Mouse (Mus musculus) limb, embryonic 11.5 days (tissue): ENCODE data around the gene Olfr1394. TPM values are rescaled to one million over a fixed set of nuclear protein-coding genes. Genes with fewer than 3 reads are reported as not detected.
A peak's percentile ranks its signal among the peaks of the same experiment; 100 is the strongest.
"Not testable (repeated sequence)": the region's sequence is repeated elsewhere in the genome, so short reads cannot be mapped to it uniquely, and the experiment has no call there.

Source experiments
- ATAC-seq: fragments of 200-750 bp; cut with Nextera tagmentation; 2 replicates; pipeline ENCODE4 v1.8.0; 2017; ENCODE audit warnings: low read depth; ENCODE audit not compliant: insufficient number of reproducible peaks, low FRiP score, low TSS enrichment
- DNase-seq: peaks from one replicate; pipeline ENCODE4 v3.0.0-alpha.2; 2015; ENCODE audit warnings: low spot score
- H3K27ac ChIP-seq: fragments of 300-500 bp; sonication (generic); replicated peaks from 2 replicates; pipeline ENCODE4 v1.5.1; 2014; ENCODE audit warnings: low read depth, mild to moderate bottlenecking, low read length
- H3K27me3 ChIP-seq: fragments of 300-500 bp; sonication (generic); 2 replicates; pipeline ENCODE4 v1.6.1; 2014; ENCODE audit warnings: mild to moderate bottlenecking, low read length, mixed read lengths; ENCODE audit not compliant: control insufficient read depth, insufficient read depth
- H3K36me3 ChIP-seq: fragments of 300-500 bp; sonication (generic); 2 replicates; pipeline ENCODE4 v1.6.1; 2014; ENCODE audit warnings: mild to moderate bottlenecking, low read length, moderate library complexity, mixed read lengths; ENCODE audit not compliant: control insufficient read depth, insufficient read depth
- H3K4me1 ChIP-seq: fragments of 300-500 bp; sonication (generic); 2 replicates; pipeline ENCODE4 v1.6.1; 2014; ENCODE audit warnings: low read length, mixed read lengths; ENCODE audit not compliant: control insufficient read depth, insufficient read depth
- H3K4me2 ChIP-seq: fragments of 300-500 bp; sonication (generic); 2 replicates; pipeline ENCODE4 v1.6.1; 2014; ENCODE audit warnings: low read depth, mild to moderate bottlenecking, moderate library complexity; ENCODE audit not compliant: severe bottlenecking
- H3K4me3 ChIP-seq: fragments of 300-500 bp; sonication (generic); 2 replicates; pipeline ENCODE4 v1.5.1; 2014; ENCODE audit warnings: low read depth, low read length
- H3K9ac ChIP-seq: fragments of 300-500 bp; sonication (generic); 2 replicates; pipeline ENCODE4 v1.6.1; 2014; ENCODE audit warnings: mild to moderate bottlenecking, low read length
- H3K9me3 ChIP-seq: fragments of 300-500 bp; sonication (generic); 2 replicates; pipeline ENCODE4 v1.6.1; 2016; ENCODE audit warnings: low read length; ENCODE audit not compliant: control insufficient read depth
- WGBS: fragments of 180-500 bp; shearing (Covaris S2); extraction: QIAGEN DNeasy Blood & Tissue Kit; methylation state at CpG from one replicate; pipeline ENCODE4 v1.1.7; 2014; 5-methylcytosine and 5-hydroxymethylcytosine counted together
- polyA plus RNA-seq: library from polyadenylated mRNA; unstranded; fragments of >200 nt; fragmentation: Nextera tagmentation; extraction: Ambion mirVana; gene quantifications from 2 replicates; pipeline ENCODE4 v1.2.1, GENCODE M21; 2014

The Olfr1394 gene
- polyA plus RNA-seq, 1 experiment from 2014 or later = not detected

- H3K27ac ChIP-seq = no peak overlapping the region
- no peaks in the 10 kb centered on the region for H3K4me1 ChIP-seq
- no peak overlapping the region for H3K4me2 ChIP-seq
- no peaks in the 10 kb centered on the region for H3K27me3 ChIP-seq
- DNase-seq = no peak
- ATAC-seq = no peak
- 90% methylated on average over 1 of the region's 1 CpGs for WGBS
- H3K36me3 ChIP-seq = no peaks in the 10 kb centered on the region
- no peak overlapping the region for H3K4me3 ChIP-seq
- H3K9ac ChIP-seq = no peak overlapping the region
- no peaks in the 10 kb centered on the region for H3K9me3 ChIP-seq
Measured at GRCm38 (mm10) chr11:49183172-49183571, 29.0 kb downstream of the Olfr1394 start.

- no peak overlapping the region for H3K4me3 ChIP-seq
- no peaks in the 10 kb centered on the region for H3K36me3 ChIP-seq
- no peaks in the 10 kb centered on the region for H3K9me3 ChIP-seq
- no peaks in the 10 kb centered on the region for H3K27me3 ChIP-seq
- DNase-seq = no peak
- no peaks in the 10 kb centered on the region for H3K4me1 ChIP-seq
- H3K9ac ChIP-seq = no peak overlapping the region
- no peak overlapping the region for H3K4me2 ChIP-seq
- no peak for ATAC-seq
- WGBS = 83% methylated on average over 6 of the region's 6 CpGs
- H3K27ac ChIP-seq = no peak overlapping the region
Measured at GRCm38 (mm10) chr11:49186452-49186851, 32.3 kb downstream of the Olfr1394 start.

DNA sequence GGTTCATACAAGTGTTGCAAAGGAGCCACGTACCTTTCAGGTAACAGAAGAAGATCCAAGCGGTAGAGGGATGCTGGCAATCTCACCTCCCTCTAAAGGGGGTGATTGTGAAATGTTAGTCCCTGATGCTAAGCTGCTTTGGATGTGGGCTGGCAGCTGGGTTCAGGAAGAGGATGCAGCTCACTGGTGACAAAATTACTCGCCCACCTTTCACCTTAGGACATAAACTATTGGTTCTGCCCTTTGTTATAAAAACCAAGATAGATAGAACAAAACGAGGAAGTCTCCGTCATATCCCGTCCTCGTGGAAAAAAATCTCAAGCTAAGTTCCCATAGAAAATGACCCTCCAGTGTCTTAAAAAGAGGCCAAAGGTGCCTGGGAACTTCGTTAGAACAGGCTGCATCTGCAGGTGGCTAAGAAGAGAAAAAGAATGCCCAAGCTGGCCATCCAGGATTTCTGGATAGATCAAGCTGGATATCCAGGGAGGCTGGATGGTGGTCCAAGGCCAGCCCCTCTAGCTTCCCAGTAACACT, 32.8 kb downstream of the Olfr1394 start, which contains the start of gene Btnl9:
TSS of gene Btnl9 (minus strand) at position 205 of the 534 bp plus-strand sequence.
- no peaks in the 10 kb centered on the region for H3K27me3 ChIP-seq
- H3K4me3 ChIP-seq = no peak within 1 kb of the TSS
- H3K36me3 ChIP-seq = no peaks in the 10 kb centered on the region
- H3K4me1 ChIP-seq = no peaks in the 10 kb centered on the region
- H3K27ac ChIP-seq = no peak within 1 kb of the TSS
- DNase-seq (no peak), ATAC-seq (no peak)
- no peaks in the 10 kb centered on the region for H3K9me3 ChIP-seq
- no peak within 1 kb of the TSS for H3K9ac ChIP-seq
- H3K4me2 ChIP-seq = no peak within 1 kb of the TSS
- 83% methylated on average over 8 of the region's 8 CpGs for WGBS

- H3K4me2 ChIP-seq = no peak overlapping the region
- no peak overlapping the region for H3K27ac ChIP-seq
- WGBS = 79% methylated on average over 10 of the region's 10 CpGs
- no peaks in the 10 kb centered on the region for H3K4me1 ChIP-seq
- H3K27me3 ChIP-seq = no peaks in the 10 kb centered on the region
- no peak overlapping the region for H3K9ac ChIP-seq
- DNase-seq = no peak
- no peak for ATAC-seq
- no peak overlapping the region for H3K4me3 ChIP-seq
- H3K36me3 ChIP-seq = no peaks in the 10 kb centered on the region
- H3K9me3 ChIP-seq = no peaks in the 10 kb centered on the region
Measured at GRCm38 (mm10) chr11:49187701-49188100, 33.5 kb downstream of the Olfr1394 start.

DNA sequence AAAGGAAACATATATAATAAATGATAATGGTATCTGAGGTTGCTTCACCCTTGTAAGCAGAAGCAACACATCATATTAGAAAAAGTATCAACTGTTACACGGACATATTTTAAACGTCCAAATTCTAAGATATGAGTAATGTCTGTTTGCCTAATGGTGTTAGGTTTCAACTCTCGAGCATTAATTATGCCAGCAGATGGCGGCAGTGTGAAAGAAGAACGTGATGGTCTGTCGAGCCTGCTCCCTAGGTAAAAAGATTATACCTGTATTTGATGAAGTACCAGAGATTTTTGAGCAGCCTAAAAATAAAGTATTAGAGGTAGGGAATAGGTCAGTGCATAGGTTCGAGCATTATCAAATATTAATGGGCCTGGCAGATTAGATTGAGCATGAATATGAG, 35.6 kb downstream of the Olfr1394 start:
- H3K27me3 ChIP-seq = no peaks in the 10 kb centered on the region
- no peak overlapping the region for H3K4me2 ChIP-seq
- DNase-seq (peak; percentile 54), ATAC-seq (0 out of 2 replicates have a peak, but pooled peaks have one; percentile 54)
- H3K9ac ChIP-seq = no peak overlapping the region
- H3K4me1 ChIP-seq = no peaks in the 10 kb centered on the region
- no peak overlapping the region for H3K4me3 ChIP-seq
- H3K27ac ChIP-seq = no peak overlapping the region
- H3K9me3 ChIP-seq = no peaks in the 10 kb centered on the region
- no peaks in the 10 kb centered on the region for H3K36me3 ChIP-seq
- 8% methylated on average over 7 of the region's 7 CpGs for WGBS

DNA sequence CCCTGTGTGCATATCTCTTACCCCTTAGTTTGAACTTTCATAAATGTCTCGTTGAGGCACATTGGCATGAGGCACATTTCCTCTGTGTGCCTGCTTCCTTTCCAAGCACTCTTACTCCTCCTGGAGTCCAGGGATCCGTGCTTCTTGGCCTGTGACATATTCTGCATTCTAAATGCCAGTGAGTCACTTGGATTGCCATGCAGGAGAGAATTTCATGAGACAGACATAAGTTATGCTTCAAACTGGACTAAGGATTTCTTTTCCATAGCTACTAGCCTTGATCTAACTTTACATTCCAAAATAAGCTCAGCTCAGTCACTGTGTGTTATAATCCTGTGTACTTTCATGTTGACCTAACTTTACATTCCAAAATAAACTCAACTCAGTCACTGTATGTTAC, 36.9 kb downstream of the Olfr1394 start:
- no peak overlapping the region for H3K9ac ChIP-seq
- H3K4me1 ChIP-seq = no peaks in the 10 kb centered on the region
- no peaks in the 10 kb centered on the region for H3K36me3 ChIP-seq
- DNase-seq (no peak), ATAC-seq (no peak)
- H3K27ac ChIP-seq = no peak overlapping the region
- H3K4me2 ChIP-seq = no peak overlapping the region
- H3K9me3 ChIP-seq = no peaks in the 10 kb centered on the region
- WGBS = 63% methylated on average over 2 of the region's 2 CpGs
- no peak overlapping the region for H3K4me3 ChIP-seq
- no peaks in the 10 kb centered on the region for H3K27me3 ChIP-seq

DNA sequence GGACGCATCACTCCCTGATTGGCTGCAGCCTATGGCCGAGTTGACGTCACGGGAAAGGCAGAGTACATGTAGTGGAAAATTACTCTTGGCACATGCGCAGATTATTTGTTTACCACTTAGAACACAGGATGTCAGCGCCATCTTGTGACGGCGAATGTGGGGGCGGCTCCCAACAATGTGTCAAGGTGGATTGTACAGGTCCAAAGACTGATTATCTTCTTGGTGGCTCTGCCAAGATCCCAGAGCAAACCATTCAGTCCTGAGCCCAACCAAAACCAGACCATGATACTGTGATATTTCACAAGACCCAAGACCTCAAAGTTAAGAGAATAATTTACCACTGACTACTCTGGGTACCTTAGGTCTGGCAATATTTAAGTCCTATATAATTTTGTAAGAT, 40.6 kb downstream of the Olfr1394 start:
- ATAC-seq, H3K36me3 ChIP-seq, H3K27me3 ChIP-seq, H3K9me3 ChIP-seq, H3K4me2 ChIP-seq, H3K4me1 ChIP-seq, DNase-seq, H3K9ac ChIP-seq, H3K27ac ChIP-seq, H3K4me3 ChIP-seq: not testable (repeated sequence)
- 97% methylated on average over 6 of the region's 9 CpGs for WGBS

- no peak overlapping the region for H3K27ac ChIP-seq
- H3K9me3 ChIP-seq = no peaks in the 10 kb centered on the region
- H3K4me2 ChIP-seq = no peak overlapping the region
- DNase-seq (no peak), ATAC-seq (no peak)
- H3K4me1 ChIP-seq = no peaks in the 10 kb centered on the region
- no peaks in the 10 kb centered on the region for H3K36me3 ChIP-seq
- no peak overlapping the region for H3K9ac ChIP-seq
- no peaks in the 10 kb centered on the region for H3K27me3 ChIP-seq
- no peak overlapping the region for H3K4me3 ChIP-seq
- WGBS = 82% methylated on average over 7 of the region's 7 CpGs
Measured at GRCm38 (mm10) chr11:49195819-49196322, 41.7 kb downstream of the Olfr1394 start.

GRCm38 (mm10) chr11:49200666-49201065, 46.5 kb downstream of the Olfr1394 start:
- Histone ChIP-seq H3K9ac (no peak overlapping the region), H3K27me3 (no peaks in the 10 kb centered on the region), H3K4me2 (no peak overlapping the region), H3K27ac (no peak overlapping the region), H3K4me1 (peaks cover 6% of the 10 kb centered on the region; the same call in 1 of the 2 replicates), H3K36me3 (no peaks in the 10 kb centered on the region), H3K4me3 (no peak overlapping the region), H3K9me3 (no peaks in the 10 kb centered on the region)
- DNase-seq (no peak), ATAC-seq (no peak)
